Mouse (Mus musculus) bone marrow, adult 2 months (tissue): ENCODE data around the gene Numbl. TPM values are rescaled to one million over a fixed set of nuclear protein-coding genes. Genes with fewer than 3 reads are reported as not detected.
A peak's percentile ranks its signal among the peaks of the same experiment; 100 is the strongest.

Source experiments
- H3K27ac ChIP-seq: fragments of 200-500 bp; 2 replicates; pipeline ENCODE4 v1.5.1; 2012; ENCODE audit warnings: low read depth, mild to moderate bottlenecking, control low read depth, inconsistent platforms, low read length; ENCODE audit not compliant: control insufficient read depth, poor library complexity, insufficient read depth
- H3K4me1 ChIP-seq: fragments of 200-500 bp; 2 replicates; pipeline ENCODE4 v1.6.1; 2011; ENCODE audit warnings: low read length; ENCODE audit not compliant: control insufficient read depth, insufficient read depth
- H3K4me3 ChIP-seq: fragments of 200-500 bp; replicated peaks from 2 replicates; pipeline ENCODE3; 2011; ENCODE audit warnings: mild to moderate bottlenecking, low read depth, low read length, control low read depth; ENCODE audit not compliant: control insufficient read depth
- CTCF ChIP-seq: fragments of 200-500 bp; IDR thresholded peaks from 2 replicates; pipeline ENCODE4 v1.5.1; 2011; ENCODE audit warnings: low read length, control low read depth; ENCODE audit not compliant: control insufficient read depth, insufficient read depth
- POLR2A ChIP-seq: fragments of 200-500 bp; IDR thresholded peaks from 2 replicates; pipeline ENCODE4 v1.6.1; 2011; ENCODE audit warnings: low read depth, mild to moderate bottlenecking, control low read depth, low read length, borderline replicate concordance; ENCODE audit not compliant: control insufficient read depth
- WGBS: fragments of 180-500 bp; shearing (Covaris S2); methylation state at CpG from one replicate; pipeline ENCODE4 v1.1.7; 2018; 5-methylcytosine and 5-hydroxymethylcytosine counted together
- polyA plus RNA-seq: library from polyadenylated mRNA; stranded (reverse); fragments of >200 nt; gene quantifications from 2 replicates; pipeline ENCODE4 v1.2.4, GENCODE M21; 2011; ENCODE audit warnings: low replicate concordance; ENCODE audit not compliant: missing spikeins, insufficient read depth, insufficient read length

The Numbl gene
- polyA plus RNA-seq, 1 experiment: 3.2 TPM

DNA sequence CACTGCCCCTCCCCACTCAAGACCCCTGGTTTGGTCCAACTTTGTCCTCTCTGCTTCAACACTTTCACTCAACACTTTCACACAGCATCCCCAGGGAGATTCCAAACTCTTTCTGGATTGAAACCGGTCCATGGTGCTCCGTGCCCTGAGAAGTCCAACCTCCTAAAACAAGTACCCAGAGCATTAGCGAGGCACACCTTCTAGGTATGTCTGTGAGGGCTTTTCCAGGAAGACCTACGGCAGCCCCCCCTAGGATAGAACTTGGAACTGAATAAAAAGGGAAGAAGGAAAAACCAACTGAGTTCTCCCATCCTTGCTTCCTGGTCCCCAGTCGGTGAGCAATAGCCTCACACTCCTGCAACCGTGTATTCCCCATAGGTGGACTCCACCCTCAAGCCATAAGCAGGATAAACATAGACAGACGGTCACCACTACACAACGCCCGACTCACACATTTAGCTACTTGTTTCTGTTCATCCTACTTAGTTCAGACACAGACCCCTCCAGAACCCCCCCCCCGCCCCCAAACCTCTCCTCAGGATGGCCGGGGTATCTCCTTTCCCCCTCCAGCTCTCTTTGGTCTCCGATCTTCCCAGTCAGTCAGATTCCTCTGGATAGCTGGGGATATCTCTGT, 53.5 kb downstream of the Numbl start:
- Histone ChIP-seq H3K4me3 (no peak overlapping the region), H3K27ac (no peak overlapping the region), H3K4me1 (no peaks in the 10 kb centered on the region; the same call in 1 of the 2 replicates)
- TF ChIP-seq POLR2A: no peak
- no peak for TF ChIP-seq CTCF
- WGBS: 80% methylated on average over 12 of the region's 12 CpGs

DNA sequence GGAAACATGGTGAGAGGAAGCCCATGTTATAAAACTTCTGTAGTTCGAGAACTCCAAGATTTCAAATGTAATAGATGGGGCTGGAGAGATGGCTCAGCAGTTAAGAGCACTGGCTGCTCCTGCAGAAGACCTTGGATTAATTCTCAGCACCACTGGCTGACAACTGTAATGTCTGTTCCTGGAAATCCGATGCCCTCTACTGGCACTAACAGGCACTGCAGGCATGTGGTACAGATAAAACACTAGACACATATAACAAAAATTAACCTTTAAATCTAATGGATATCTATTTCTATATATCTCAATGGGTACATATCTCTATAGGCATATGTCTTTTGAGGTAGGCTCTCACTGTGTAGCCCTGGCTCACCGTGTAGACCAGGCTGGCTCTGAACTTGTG, 56.2 kb downstream of the Numbl start:
- TF ChIP-seq CTCF: peak; percentile 30
- no peak for TF ChIP-seq POLR2A
- H3K27ac ChIP-seq: no peak overlapping the region
- no peaks in the 10 kb centered on the region; the same call in 1 of the 2 replicates for H3K4me1 ChIP-seq
- no peak overlapping the region for H3K4me3 ChIP-seq
- WGBS: 92% methylated on average over 3 of the region's 3 CpGs

DNA sequence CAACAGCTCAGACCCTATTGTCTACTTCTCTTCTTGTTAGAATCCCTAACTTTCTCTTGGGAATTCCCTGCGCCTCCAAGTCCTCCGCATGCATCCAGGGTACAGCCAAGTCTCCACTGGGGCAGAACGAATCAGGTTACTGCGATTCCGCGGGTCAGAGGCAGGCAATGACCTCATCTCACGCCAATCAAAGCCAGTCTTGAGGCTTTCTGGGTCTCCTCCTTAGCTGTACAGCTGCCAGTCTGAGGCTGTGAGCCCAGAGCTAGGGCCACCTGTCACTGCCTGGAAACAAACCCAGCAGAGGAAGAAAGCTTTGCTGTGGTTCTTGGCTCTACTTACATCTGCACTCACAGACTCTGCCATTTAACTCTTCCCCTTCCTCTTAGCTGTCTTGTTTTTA, 57.7 kb downstream of the Numbl start:
- TF ChIP-seq CTCF: no peak
- Histone ChIP-seq H3K4me1 (no peaks in the 10 kb centered on the region; the same call in 1 of the 2 replicates), H3K4me3 (no peak overlapping the region), H3K27ac (no peak overlapping the region)
- 54% methylated on average over 7 of the region's 7 CpGs for WGBS

DNA sequence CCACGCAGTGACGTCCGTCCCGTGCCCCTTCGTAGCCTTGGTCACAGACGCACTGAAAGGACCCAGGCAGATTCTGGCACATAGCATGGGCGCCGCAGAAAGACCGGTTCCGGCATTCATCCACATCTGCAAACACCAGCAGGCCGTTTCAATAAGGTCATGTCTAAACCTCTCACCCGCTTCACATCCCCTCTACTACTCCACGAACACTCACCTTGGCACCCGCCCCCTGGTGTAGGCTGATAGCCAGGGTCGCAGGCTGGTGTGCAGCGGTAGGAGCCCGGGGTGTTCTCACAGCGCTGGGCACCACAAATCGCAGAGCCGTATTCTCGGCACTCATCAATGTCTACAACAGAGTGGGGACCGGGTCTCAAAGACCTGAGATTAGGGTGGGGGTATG, 61.2 kb downstream of the Numbl start:
- Histone ChIP-seq H3K4me3 (no peak overlapping the region), H3K4me1 (no peaks in the 10 kb centered on the region), H3K27ac (no peak overlapping the region)
- 89% methylated on average over 22 of the region's 22 CpGs for WGBS
- TF ChIP-seq POLR2A: no peak
- no peak for TF ChIP-seq CTCF

DNA sequence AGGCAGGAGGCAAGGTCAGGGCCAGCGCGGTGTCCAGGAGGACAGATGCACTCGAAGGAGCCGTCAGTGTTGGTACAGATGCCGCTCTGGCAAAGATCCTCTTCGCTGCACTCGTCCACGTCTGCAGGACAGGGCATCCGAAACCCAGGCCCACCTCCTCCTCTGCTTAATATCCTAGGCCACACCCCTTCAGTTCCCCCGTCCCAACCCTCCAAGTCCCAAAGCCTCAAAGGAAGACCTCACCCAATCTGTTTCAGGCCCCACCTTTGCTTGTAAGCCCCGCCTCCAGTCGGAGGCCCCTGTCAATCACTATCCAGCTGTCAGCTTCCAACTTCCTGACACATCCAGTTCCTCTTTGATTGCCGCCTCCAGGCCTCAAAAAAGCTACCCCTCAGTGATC, 64.1 kb downstream of the Numbl start:
- TF ChIP-seq POLR2A: no peak
- TF ChIP-seq CTCF: no peak
- no peak overlapping the region for H3K27ac ChIP-seq
- H3K4me1 ChIP-seq: no peaks in the 10 kb centered on the region
- 46% methylated on average over 13 of the region's 13 CpGs for WGBS
- no peak overlapping the region for H3K4me3 ChIP-seq

DNA sequence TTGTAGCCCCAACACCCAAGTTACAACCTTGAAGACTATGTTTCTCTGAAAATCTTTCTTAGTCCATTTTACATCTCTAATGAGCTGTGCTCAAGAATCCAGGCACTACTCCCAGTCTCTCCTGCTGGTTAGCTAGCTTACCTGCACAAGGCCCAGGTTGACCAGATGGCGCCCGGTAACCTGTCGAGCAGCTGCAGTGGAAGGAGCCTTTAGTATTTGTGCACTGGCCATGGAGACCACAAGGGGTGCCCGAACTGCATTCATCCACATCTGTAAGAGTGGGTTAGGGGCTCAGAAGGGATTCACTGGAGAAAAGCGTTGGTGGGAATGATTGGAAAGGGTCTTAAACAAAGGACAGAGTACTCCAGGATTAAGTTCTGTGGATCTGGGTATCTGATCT, 64.8 kb downstream of the Numbl start:
- TF ChIP-seq CTCF: no peak
- no peak for TF ChIP-seq POLR2A
- Histone ChIP-seq H3K4me1 (no peaks in the 10 kb centered on the region), H3K4me3 (no peak overlapping the region), H3K27ac (no peak overlapping the region)
- WGBS: 81% methylated on average over 5 of the region's 5 CpGs

DNA sequence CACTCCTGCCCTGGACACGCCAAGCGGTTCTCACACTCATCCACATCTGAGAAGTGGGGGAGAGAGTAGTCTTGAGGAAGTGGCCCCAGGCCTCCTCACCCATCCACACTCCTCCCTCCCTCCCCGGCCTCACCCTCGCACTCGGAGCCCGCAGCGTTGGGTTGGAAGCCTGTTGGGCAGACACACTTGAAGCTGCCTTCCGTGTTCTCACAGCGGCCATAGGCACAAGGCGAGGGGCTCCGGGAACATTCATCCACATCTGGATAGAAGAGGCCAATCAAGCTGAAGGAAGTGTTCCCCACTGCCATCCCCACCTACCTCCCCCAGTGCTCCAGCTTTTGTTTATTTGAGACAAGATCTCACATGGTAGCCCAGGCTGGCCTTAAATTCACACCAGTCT, 65.9 kb downstream of the Numbl start:
- H3K27ac ChIP-seq: no peak overlapping the region
- H3K4me3 ChIP-seq: no peak overlapping the region
- TF ChIP-seq CTCF (no peak), POLR2A (no peak)
- H3K4me1 ChIP-seq: no peaks in the 10 kb centered on the region
- 89% methylated on average over 11 of the region's 11 CpGs for WGBS

DNA sequence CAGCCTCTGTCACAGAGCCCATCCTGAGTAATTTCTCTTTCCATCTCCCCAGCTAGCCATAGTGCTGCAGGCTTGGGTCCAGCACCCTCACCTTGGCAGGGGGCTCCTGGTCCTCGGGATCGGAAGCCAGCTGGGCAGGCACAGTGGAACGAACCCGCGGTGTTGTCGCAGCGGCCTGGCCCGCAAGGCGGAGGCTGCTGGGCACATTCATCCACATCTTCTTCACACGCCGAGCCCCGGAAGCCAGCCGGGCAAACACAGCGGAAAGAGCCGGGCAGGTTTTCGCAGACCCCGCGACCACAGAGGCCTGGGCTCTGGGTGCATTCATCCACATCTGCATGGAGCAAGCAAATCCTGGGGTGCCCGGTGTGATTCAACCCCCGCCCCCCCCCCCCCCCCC, 66.7 kb downstream of the Numbl start:
- WGBS: 61% methylated on average over 19 of the region's 20 CpGs
- H3K4me1 ChIP-seq: no peaks in the 10 kb centered on the region; the same call in 1 of the 2 replicates
- no peak overlapping the region for H3K27ac ChIP-seq
- no peak for TF ChIP-seq POLR2A
- no peak for TF ChIP-seq CTCF
- no peak overlapping the region for H3K4me3 ChIP-seq

DNA sequence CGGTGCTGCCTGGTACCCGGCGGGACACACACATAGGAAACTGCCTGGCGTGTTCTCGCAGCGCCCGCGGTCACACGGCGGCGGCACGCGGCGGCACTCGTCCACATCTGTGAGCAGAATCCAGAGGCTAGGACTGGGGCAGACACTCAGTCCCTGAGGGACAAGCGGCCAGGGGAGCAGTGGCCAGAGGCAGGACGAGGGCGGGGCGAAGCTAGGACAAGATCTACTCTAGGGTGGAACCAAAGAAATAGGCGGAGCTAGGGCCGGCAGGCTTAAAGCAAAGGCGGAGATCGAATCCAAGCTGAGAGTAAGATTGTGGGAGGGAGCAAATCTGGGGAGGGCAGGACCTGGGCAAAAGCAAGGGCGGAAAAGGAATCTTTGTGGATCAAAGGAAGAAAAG, 67.5 kb downstream of the Numbl start:
- H3K4me3 ChIP-seq: no peak overlapping the region
- WGBS: 2% methylated on average over 24 of the region's 24 CpGs
- no peak overlapping the region for H3K27ac ChIP-seq
- peaks cover 1% of the 10 kb centered on the region; the same call in 1 of the 2 replicates for H3K4me1 ChIP-seq
- TF ChIP-seq POLR2A: no peak
- TF ChIP-seq CTCF: no peak
